Mouse (Mus musculus) kidney, adult 2 months (tissue): ENCODE data around the gene Mast4. TPM values are rescaled to one million over a fixed set of nuclear protein-coding genes. Genes with fewer than 3 reads are reported as not detected.

Experiments used
- DNase-seq: peaks from one replicate; pipeline ENCODE4 v3.0.0; 2021
- H3K27ac ChIP-seq: fragments of 200-500 bp; 2 replicates; pipeline ENCODE4 v1.5.1; 2012; ENCODE audit warnings: low read depth, low read length, control low read depth, inconsistent platforms; ENCODE audit not compliant: insufficient read depth
- H3K27me3 ChIP-seq: fragments of 200-500 bp; replicated peaks from 2 replicates; pipeline ENCODE4 v1.6.1; 2012; ENCODE audit warnings: mild to moderate bottlenecking, moderate library complexity, low read length, inconsistent platforms; ENCODE audit not compliant: control insufficient read depth, insufficient read depth
- H3K36me3 ChIP-seq: fragments of 200-500 bp; 2 replicates; pipeline ENCODE4 v1.6.1; 2012; ENCODE audit warnings: mild to moderate bottlenecking, moderate library complexity, low read length, inconsistent platforms; ENCODE audit not compliant: control insufficient read depth, insufficient read depth
- H3K4me1 ChIP-seq: fragments of 200-500 bp; 2 replicates; pipeline ENCODE4 v1.6.1; 2011; ENCODE audit warnings: low read length; ENCODE audit not compliant: control insufficient read depth, insufficient read depth
- H3K4me3 ChIP-seq: fragments of 200-500 bp; 2 replicates; pipeline ENCODE4 v1.5.1; 2011; ENCODE audit warnings: mild to moderate bottlenecking, low read depth, low read length, control low read depth; ENCODE audit not compliant: insufficient read depth
- CTCF ChIP-seq: fragments of 200-500 bp; conservative IDR thresholded peaks from 2 replicates; pipeline ENCODE4 v1.5.1; 2011; ENCODE audit warnings: low read depth, mild to moderate bottlenecking, control low read depth, low read length, moderate library complexity, mixed read lengths; ENCODE audit not compliant: insufficient read depth, insufficient read length
- POLR2A ChIP-seq: fragments of 200-500 bp; IDR thresholded peaks from one replicate; pipeline ENCODE4 v1.6.1; 2011; ENCODE audit warnings: low read depth, low read length, control low read depth
- WGBS: fragments of 180-500 bp; shearing (Covaris S2); methylation state at CpG from one replicate; pipeline ENCODE4 v1.1.7; 2018; 5-methylcytosine and 5-hydroxymethylcytosine counted together
- polyA plus RNA-seq: library from polyadenylated mRNA; depleted of rRNA; stranded (reverse); fragments of >200 nt; gene quantifications from 2 replicates; pipeline ENCODE4 v1.2.3, GENCODE M21; 2012

The Mast4 gene
- polyA plus RNA-seq, 1 experiment: 6.5 TPM

DNA sequence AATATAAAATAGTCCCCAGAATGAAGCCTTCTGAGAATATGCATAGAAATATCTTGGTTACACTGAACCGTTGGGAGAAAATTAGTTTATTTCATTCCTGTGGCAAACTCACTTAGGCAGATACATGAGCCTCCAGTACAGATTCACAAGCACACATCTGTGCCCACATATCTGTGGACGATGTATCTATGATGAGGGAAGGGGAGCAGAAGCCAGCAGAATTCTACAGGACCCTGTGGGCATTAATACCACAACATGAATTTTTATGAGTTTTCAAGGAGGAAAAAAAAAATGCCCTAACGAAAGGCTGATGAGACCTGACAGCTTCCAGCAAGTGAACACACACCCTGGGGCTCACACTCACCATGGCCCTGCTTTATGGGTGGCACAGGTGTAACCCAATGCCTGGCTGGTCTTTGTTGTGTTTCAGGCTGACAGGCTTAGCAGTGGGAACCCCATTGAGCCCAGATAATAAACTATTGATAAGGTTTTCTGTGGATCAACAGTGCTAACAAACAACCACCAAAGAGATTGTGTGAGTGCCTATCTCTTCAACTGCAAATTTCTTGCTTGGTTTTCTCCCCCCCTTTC is 17.4 kb downstream of the Mast4 start:
- DNase-seq: no peak
- WGBS: 70% methylated on average over 3 of the region's 3 CpGs
- TF ChIP-seq POLR2A: no peak
- TF ChIP-seq CTCF: no peak
- H3K4me1 ChIP-seq: peaks cover 11% of the 10 kb centered on the region; the same call in 1 of the 2 replicates
- H3K36me3 ChIP-seq: no peaks in the 10 kb centered on the region
- H3K4me3 ChIP-seq: no peak overlapping the region
- no peaks in the 10 kb centered on the region for H3K27me3 ChIP-seq
- H3K27ac ChIP-seq: no peak overlapping the region

DNA sequence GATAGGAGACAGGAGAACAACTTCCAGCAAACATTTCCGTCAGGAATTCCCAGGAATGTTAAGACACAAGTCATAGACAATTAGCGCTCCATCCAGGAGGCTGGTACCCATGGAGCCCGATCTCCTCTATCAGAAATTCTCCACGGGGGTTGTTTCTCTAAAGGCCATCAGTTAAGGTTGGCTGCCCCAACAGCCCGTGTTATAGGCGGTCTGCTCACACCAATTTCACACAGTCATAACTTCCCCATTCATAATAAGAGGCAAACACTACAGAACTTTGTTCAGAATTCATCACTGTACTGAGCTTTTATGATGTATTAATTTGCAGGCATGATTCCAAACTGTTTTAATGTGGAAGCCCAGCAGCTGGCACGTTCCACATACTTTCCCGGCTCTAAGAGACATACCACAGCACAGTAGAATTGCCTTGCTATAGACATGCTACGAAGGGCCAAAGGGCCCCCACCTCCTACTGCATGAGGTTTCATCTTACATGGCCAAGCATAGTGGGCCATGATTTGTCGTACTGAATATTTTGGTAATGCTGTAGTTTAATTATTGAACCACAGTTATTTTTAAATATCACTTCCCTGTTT is 19.1 kb downstream of the Mast4 start:
- DNase-seq: no peak
- Histone ChIP-seq H3K36me3 (no peaks in the 10 kb centered on the region), H3K27me3 (no peaks in the 10 kb centered on the region), H3K4me3 (no peak overlapping the region), H3K27ac (no peak overlapping the region), H3K4me1 (peaks cover 4% of the 10 kb centered on the region; the same call in 1 of the 2 replicates)
- TF ChIP-seq POLR2A: no peak
- TF ChIP-seq CTCF: no peak
- 45% methylated on average over 10 of the region's 10 CpGs for WGBS

DNA sequence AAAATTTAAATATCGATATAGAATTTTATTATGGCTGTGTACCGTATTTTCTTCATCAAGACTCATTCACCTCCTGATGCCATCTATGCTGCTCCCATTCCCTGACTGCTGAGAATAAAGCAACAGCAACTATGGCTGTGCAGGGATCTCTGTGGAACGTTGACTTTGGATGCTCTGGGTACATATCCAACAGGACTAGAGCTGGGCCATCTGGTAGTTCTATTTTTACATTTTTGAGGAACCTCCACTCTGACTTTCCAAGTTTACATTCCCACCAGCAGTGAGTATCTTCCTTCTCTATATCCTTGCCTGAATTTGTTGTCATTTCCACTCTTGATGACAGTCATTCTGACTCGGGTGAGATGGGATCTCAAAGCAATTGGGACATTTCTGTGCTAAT is 26.0 kb downstream of the Mast4 start:
- WGBS: 92% methylated on average over 4 of the region's 4 CpGs
- Histone ChIP-seq H3K36me3 (no peaks in the 10 kb centered on the region), H3K4me1 (no peaks in the 10 kb centered on the region; the same call in 1 of the 2 replicates), H3K27ac (no peak overlapping the region), H3K27me3 (no peaks in the 10 kb centered on the region), H3K4me3 (no peak overlapping the region)
- DNase-seq: no peak
- TF ChIP-seq POLR2A: no peak
- TF ChIP-seq CTCF: no peak

DNA sequence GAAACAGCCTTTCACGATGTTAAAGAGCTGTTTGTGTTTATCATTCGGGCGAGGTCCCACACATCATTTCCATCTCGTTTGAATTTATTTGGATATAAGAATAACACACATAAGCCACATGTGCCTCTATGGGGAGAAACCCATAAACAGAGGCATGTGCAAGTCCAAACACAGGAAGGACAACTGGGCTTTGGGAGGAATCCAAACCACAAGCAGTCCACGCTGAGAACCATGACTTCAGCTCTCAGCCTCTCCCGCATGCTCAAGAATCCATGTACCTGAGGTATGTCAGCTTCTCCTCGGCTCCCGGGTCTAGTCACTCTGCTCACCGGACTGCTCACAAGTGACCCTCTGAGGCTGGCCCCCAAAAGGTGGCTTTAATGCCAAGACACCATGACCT is 30.5 kb downstream of the Mast4 start:
- no peak overlapping the region for H3K27ac ChIP-seq
- H3K36me3 ChIP-seq: no peaks in the 10 kb centered on the region
- H3K27me3 ChIP-seq: no peaks in the 10 kb centered on the region
- no peak for TF ChIP-seq CTCF
- no peak for TF ChIP-seq POLR2A
- 78% methylated on average over 9 of the region's 9 CpGs for WGBS
- H3K4me3 ChIP-seq: no peak overlapping the region
- no peaks in the 10 kb centered on the region; the same call in 1 of the 2 replicates for H3K4me1 ChIP-seq
- no peak for DNase-seq

DNA sequence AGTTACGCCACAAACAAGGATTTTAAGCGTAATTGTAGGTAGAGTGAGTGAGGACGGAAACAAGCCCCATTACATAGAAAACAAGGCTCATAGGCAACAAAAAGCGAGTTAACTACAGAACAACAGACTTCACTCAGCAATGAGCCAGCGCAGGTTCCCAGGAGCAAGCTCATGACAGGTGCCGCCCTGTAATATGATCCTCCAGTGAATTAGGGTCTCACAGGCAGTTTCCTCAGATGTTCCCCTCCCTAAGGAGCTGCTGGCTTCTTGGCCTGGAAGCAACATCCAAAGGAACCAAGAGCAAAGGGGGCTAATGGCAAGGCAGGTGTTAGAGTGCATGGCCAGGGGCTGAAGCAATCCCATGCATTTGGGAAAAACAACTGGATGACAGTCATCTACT is 31.8 kb downstream of the Mast4 start:
- no peaks in the 10 kb centered on the region for H3K27me3 ChIP-seq
- TF ChIP-seq CTCF (no peak), POLR2A (no peak)
- WGBS: 80% methylated on average over 6 of the region's 6 CpGs

DNA sequence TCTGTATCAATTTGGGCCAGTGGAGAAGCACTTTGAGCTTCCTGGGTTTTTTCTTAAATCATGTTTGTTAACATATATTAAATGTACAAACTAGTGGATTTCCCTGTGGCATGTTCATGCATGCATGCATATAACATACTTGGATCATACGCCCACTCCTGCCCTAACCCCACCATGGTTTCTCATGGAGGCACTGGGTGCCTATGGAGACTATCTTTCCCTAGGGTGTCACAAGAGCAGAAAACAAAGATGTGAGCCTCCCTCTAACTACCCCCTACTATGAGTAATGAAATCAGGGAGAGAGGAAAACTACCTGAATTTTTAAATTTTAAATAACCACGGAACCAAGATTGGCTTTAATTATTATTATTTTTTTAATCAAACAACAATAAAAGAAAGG is 32.2 kb downstream of the Mast4 start:
- H3K27me3 ChIP-seq: no peaks in the 10 kb centered on the region
- H3K27ac ChIP-seq: no peak overlapping the region
- no peak overlapping the region for H3K4me3 ChIP-seq
- no peaks in the 10 kb centered on the region; the same call in 1 of the 2 replicates for H3K4me1 ChIP-seq
- WGBS: 94% methylated on average over 2 of the region's 2 CpGs
- no peaks in the 10 kb centered on the region for H3K36me3 ChIP-seq
- TF ChIP-seq POLR2A (no peak), CTCF (no peak)
- no peak for DNase-seq

More for the DNA sequence above, 31.8 kb downstream of the Mast4 start:
- DNase-seq: no peak
- Histone ChIP-seq H3K4me3 (no peak overlapping the region), H3K4me1 (no peaks in the 10 kb centered on the region; the same call in 1 of the 2 replicates), H3K36me3 (no peaks in the 10 kb centered on the region), H3K27ac (no peak overlapping the region)

DNA sequence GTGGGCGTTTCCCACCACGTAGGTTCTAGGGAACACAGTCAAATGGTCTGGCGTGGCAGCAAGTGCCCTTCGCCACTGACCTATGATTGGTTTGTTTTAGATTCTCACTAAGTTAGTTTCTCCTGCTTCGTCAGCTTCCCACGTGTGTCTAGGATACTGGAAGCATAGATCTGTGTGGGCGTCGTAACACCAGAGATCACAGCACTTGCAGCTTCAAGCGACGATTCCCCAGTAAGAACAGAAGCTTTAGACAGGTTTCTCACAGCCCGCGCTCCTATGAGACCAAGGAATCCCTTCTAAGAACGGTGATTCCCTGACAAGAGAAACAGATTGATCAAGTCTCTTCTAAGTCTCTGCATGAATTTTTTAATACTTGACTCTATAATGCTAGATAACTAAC is 39.9 kb downstream of the Mast4 start:
- no peak for DNase-seq
- 83% methylated on average over 13 of the region's 13 CpGs for WGBS
- H3K27me3 ChIP-seq: no peaks in the 10 kb centered on the region
- no peak for TF ChIP-seq POLR2A
- TF ChIP-seq CTCF: no peak
- H3K4me1 ChIP-seq: no peaks in the 10 kb centered on the region
- no peak overlapping the region for H3K4me3 ChIP-seq
- no peaks in the 10 kb centered on the region for H3K36me3 ChIP-seq
- no peak overlapping the region for H3K27ac ChIP-seq
